Mouse (Mus musculus) liver, postnatal 0 days (tissue): ENCODE measurements around the gene Nr4a3.

Experiments
- CTCF ChIP-seq: sonication (generic); IDR thresholded peaks from 2 replicates; pipeline ENCODE4 v1.5.1; 2016; ENCODE audit warnings: antibody characterized with exemption, low read depth
- EP300 ChIP-seq: IDR thresholded peaks from 2 replicates; pipeline ENCODE4 v1.6.1; 2016; ENCODE audit warnings: antibody characterized with exemption, low read depth, mild to moderate bottlenecking

DNA sequence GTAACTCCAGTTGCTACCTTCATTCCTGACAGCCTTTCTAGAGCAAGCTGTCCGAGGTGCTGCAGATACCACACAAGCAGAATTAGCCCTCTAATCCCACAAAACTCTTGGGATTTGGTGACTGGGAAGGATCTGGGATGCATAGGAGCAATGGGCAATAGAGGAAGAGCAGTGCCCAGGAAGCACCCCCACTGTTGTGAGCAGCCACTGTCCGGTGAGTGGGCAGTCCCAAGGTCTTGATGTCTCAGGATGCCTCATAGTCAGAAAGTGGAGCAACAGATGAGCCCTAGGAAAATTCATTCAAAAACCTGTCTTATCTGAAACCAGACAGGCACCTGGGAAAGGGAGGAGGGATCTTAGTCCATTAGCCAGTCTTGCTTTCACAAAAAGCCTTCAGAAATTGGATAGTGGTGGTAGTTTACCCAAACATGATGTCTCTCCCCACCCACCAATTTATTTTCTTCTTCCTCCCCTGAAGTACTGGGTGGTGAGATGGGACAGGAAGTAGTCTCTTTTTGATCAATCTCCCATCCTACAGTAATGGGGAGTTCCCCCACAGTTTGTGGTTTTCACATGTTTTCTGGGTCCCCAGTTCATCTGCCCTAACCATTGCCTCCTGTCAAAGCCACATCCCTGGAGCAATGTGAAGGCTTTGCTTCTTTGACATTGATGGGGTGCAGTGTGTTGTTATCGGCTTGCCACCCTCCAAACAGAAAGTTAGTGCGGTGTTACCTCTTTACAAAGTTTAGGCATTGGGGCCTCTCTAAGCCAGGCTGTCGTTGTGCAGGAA lies 29.7 kb downstream of the Nr4a3 start:
- TF ChIP-seq CTCF (no peak), EP300 (no peak)
